21 mouse cellular contexts compared by ENCODE assay signal in genomic region chr2:146499111-146499510, GRCm38 (mm10). TPM values are rescaled to one million over a fixed set of nuclear protein-coding genes. Genes with fewer than 3 reads are reported as not detected.
DNase-seq lines count a peak whose midpoint lies in the region; ATAC-seq and TF ChIP-seq lines count a peak whose summit lies in the region.
"Had no signal": no experiment of that assay in that cellular context is flagged by ENCODE, and none has a peak within 500 bp of the region (broad histone marks: within the 10 kb centered on the region; RNA-seq: fewer than 3 reads in every experiment).

No protein-coding gene starts in this region.

- no peak for TF ChIP-seq CTCF in liver, adult 2 months (IDR thresholded peaks at IDR 0.05; ENCODE audit: low read depth, low read length)

- no peaks in the 10 kb centered on the region for H3K27me3 ChIP-seq in liver, adult 2 months (ENCODE audit: control insufficient read depth, insufficient read depth, low read length)
- H3K27me3 ChIP-seq: embryonic facial prominence, embryonic 12.5 days; forebrain, embryonic 13.5 days; heart, embryonic 15.5 days; hindbrain, embryonic 13.5 days had no signal

- no peak for TF ChIP-seq POLR2A in liver, adult 2 months (IDR thresholded peaks at IDR 0.05; ENCODE audit: extremely low read depth, insufficient read depth, low read length)

- H3K79me2 ChIP-seq in liver, adult 2 months (ENCODE audit: control insufficient read depth, insufficient read depth, low read length), result peaks cover 33% of the 10 kb centered on the region

- ATAC-seq in erythroblast, adult 5-6 weeks (replicated peaks; ENCODE audit: low FRiP score, poor library complexity, severe bottlenecking), result peak; percentile 64
- ATAC-seq in megakaryocyte-erythroid progenitor cell, adult 5-6 weeks (replicated peaks; ENCODE audit: low FRiP score, low TSS enrichment, poor library complexity, severe bottlenecking), result peak; percentile 42
- ATAC-seq: forebrain, embryonic 13.5 days; forebrain, postnatal 0 days; hindbrain, postnatal 0 days had no signal

- peaks cover 39% of the 10 kb centered on the region for H3K4me1 ChIP-seq in liver, adult 2 months (ENCODE audit: control insufficient read depth, insufficient read depth, low read length)

- H3K36me3 ChIP-seq in liver, adult 2 months (ENCODE audit: control insufficient read depth, insufficient read depth, low read length), result peaks cover 2% of the 10 kb centered on the region; the same call in 1 of the 2 replicates
- H3K36me3 ChIP-seq: embryonic facial prominence, embryonic 12.5 days; heart, embryonic 15.5 days; hindbrain, embryonic 13.5 days had no signal

- H3K9ac ChIP-seq in liver, adult 2 months (ENCODE audit: low read depth, low read length), result no peak overlapping the region
- H3K9ac ChIP-seq: embryonic facial prominence, embryonic 12.5 days; forebrain, embryonic 13.5 days; forebrain, postnatal 0 days; heart, embryonic 15.5 days; hindbrain, embryonic 13.5 days had no signal

- DNase-seq in liver, adult 2 months (ENCODE audit: extremely low read depth, low read depth, low spot score), result peak; percentile 78
- no peak for DNase-seq in liver
- peak; percentile 80 for DNase-seq in adipocyte (ENCODE audit: low spot score)
- no peak for DNase-seq in gastrocnemius, postnatal 4 days (ENCODE audit: low spot score in 2 of 2)
- no peak for DNase-seq in layer of hippocampus, adult 8-10 months (ENCODE audit: low spot score in 2 of 2)
- DNase-seq: adrenal gland, postnatal 36 days; cerebellum, adult 11-12 months; cerebellum, adult 9-10 months; cerebellum, postnatal 25 days; forebrain, postnatal 0 days; gastrocnemius, postnatal 25 days; heart, adult 18-20 months; heart, postnatal 14 days had no signal

- WGBS in liver, adult 2 months, result 19% methylated on average over 1 of the region's 1 CpGs

- H3K4me3 ChIP-seq in liver, adult 2 months (ENCODE audit: insufficient read depth, low read depth, low read length), result no peak overlapping the region
- H3K4me3 ChIP-seq: embryonic facial prominence, embryonic 12.5 days; forebrain, embryonic 13.5 days; heart, embryonic 10.5 days; heart, embryonic 15.5 days; hindbrain, embryonic 13.5 days had no signal

- H3K27ac ChIP-seq in liver, adult 2 months (replicated peaks; ENCODE audit: insufficient read depth, low read depth, low read length), result no peak overlapping the region
- H3K27ac ChIP-seq: embryonic facial prominence, embryonic 12.5 days; forebrain, embryonic 13.5 days; heart, embryonic 10.5 days; heart, embryonic 15.5 days; hindbrain, embryonic 13.5 days; hindbrain, postnatal 0 days had no signal

RNA-seq across cellular contexts. Expression of gene Ralgapa2, which starts 13.0 kb away (rescaled TPM):
- 54.2 and 58.0 TPM in 2 replicates for total RNA-seq in liver, adult 2 months (2014; rRNA removed)
- 9.4 and 12.4 TPM in 2 replicates for polyA plus RNA-seq in liver, adult 2 months (2012; rRNA removed)
- total RNA-seq in erythroblast, adult 5-6 weeks (2015; ENCODE audit: low replicate concordance), result 10.2 and 10.7 TPM in 2 replicates
- 22.8 and 30.2 TPM in 2 replicates for total RNA-seq in erythroblast, adult 5-6 weeks (2017; ENCODE audit: low replicate concordance)
- total RNA-seq in megakaryocyte-erythroid progenitor cell, adult 5-6 weeks (2014; fragmentation: Nextera tagmentation), result 27.1 and 33.1 TPM in 2 replicates
- 10.8 and 11.4 TPM in 2 replicates for total RNA-seq in megakaryocyte-erythroid progenitor cell, adult 5-6 weeks (2017)
- 1 to 10 TPM; 7.0 to 8.2 TPM for total RNA-seq in gastrocnemius, postnatal 4 days (2021)
- 10 to 100 TPM; 22.5 to 30.0 (median 27.4) TPM for total RNA-seq in layer of hippocampus, adult 8-10 months (2022)

Comparison
In these comparisons a context has a peak if more than half of its experiments do, and no peak if none do; other contexts are left out.
1. DNase-seq: peak in liver, adult 2 months (single experiment) and adipocyte (single experiment); none in liver (single experiment), gastrocnemius, postnatal 4 days (0 of 2) and layer of hippocampus, adult 8-10 months (0 of 2).